Mouse (Mus musculus) embryonic facial prominence, embryonic 14.5 days (tissue): ENCODE results near the gene Il25. TPM values are rescaled to one million over a fixed set of nuclear protein-coding genes. Genes with fewer than 3 reads are reported as not detected.

ENCODE experiments used
- ATAC-seq: fragments of 200-750 bp; cut with Nextera tagmentation; 2 replicates; pipeline ENCODE4 v1.8.0; 2017; ENCODE audit warnings: low read depth, moderate number of reproducible peaks, moderate TSS enrichment
- DNase-seq: peaks from one replicate; pipeline ENCODE4 v3.0.0-alpha.2; 2015; ENCODE audit warnings: low spot score
- H3K27ac ChIP-seq: fragments of 300-500 bp; sonication (generic); replicated peaks from 2 replicates; pipeline ENCODE4 v1.5.1; 2014; ENCODE audit warnings: low read depth, mild to moderate bottlenecking, low read length, moderate library complexity
- H3K27me3 ChIP-seq: fragments of 300-500 bp; sonication (generic); replicated peaks from 2 replicates; pipeline ENCODE4 v1.6.1; 2014; ENCODE audit warnings: low read length; ENCODE audit not compliant: control insufficient read depth, insufficient read depth
- H3K36me3 ChIP-seq: fragments of 300-500 bp; sonication (generic); 2 replicates; pipeline ENCODE4 v1.6.1; 2014; ENCODE audit warnings: low read length, mixed read lengths; ENCODE audit not compliant: control insufficient read depth, insufficient read depth
- H3K4me1 ChIP-seq: fragments of 300-500 bp; sonication (generic); 2 replicates; pipeline ENCODE4 v1.6.1; 2014; ENCODE audit warnings: antibody characterized with exemption, low read length; ENCODE audit not compliant: control insufficient read depth, insufficient read depth
- H3K4me2 ChIP-seq: fragments of 300-500 bp; sonication (generic); 2 replicates; pipeline ENCODE4 v1.6.1; 2014; ENCODE audit warnings: low read depth, mild to moderate bottlenecking, low read length, moderate library complexity, mixed read lengths
- H3K4me3 ChIP-seq: fragments of 300-500 bp; sonication (generic); 2 replicates; pipeline ENCODE4 v1.5.1; 2014; ENCODE audit warnings: low read depth, mild to moderate bottlenecking, low read length
- H3K9ac ChIP-seq: fragments of 300-500 bp; sonication (generic); 2 replicates; pipeline ENCODE4 v1.6.1; 2014; ENCODE audit warnings: low read depth, mild to moderate bottlenecking, low read length, moderate library complexity, mixed read lengths
- H3K9me3 ChIP-seq: fragments of 300-500 bp; sonication (generic); 2 replicates; pipeline ENCODE4 v1.6.1; 2016; ENCODE audit warnings: low read length; ENCODE audit not compliant: control insufficient read depth
- WGBS: fragments of 180-500 bp; shearing (Covaris S2); extraction: QIAGEN DNeasy Blood & Tissue Kit; methylation state at CpG from one replicate; pipeline ENCODE4 v1.1.7; 2014; 5-methylcytosine and 5-hydroxymethylcytosine counted together
- polyA plus RNA-seq: library from polyadenylated mRNA; unstranded; fragments of >200 nt; fragmentation: Nextera tagmentation; extraction: Ambion mirVana; gene quantifications from 2 replicates; pipeline ENCODE4 v1.2.1, GENCODE M21; 2014

The Il25 gene
- polyA plus RNA-seq, 1 experiment from 2014 or later, result 0.49 TPM

GRCm38 (mm10) chr14:54924641-54925348, 7.7 kb upstream of the Il25 start:
- H3K9me3 ChIP-seq, result peaks cover 17% of the 10 kb centered on the region
- peaks cover 34% of the 10 kb centered on the region for H3K36me3 ChIP-seq
- ATAC-seq (peak; percentile 70), DNase-seq (peak; percentile 94)
- H3K9ac ChIP-seq, result peak overlapping the region; percentile 88
- WGBS, result 13% methylated on average over 7 of the region's 7 CpGs
- H3K27me3 ChIP-seq, result no peaks in the 10 kb centered on the region
- peak overlapping the region; percentile 69 for H3K4me2 ChIP-seq
- H3K4me3 ChIP-seq, result peak overlapping the region; percentile 50
- H3K27ac ChIP-seq, result peak overlapping the region; percentile 99
- H3K4me1 ChIP-seq, result peaks cover 23% of the 10 kb centered on the region

GRCm38 (mm10) chr14:54925349-54926342, 6.8 kb upstream of the Il25 start, which contains the start of gene Efs:
Efs (minus strand) TSS chr14:54926126.
- peaks cover 17% of the 10 kb centered on the region for H3K9me3 ChIP-seq
- ATAC-seq (peak; percentile 64), DNase-seq (peak; percentile 88)
- 2% methylated on average over 39 of the region's 57 CpGs for WGBS
- H3K9ac ChIP-seq, result peak within 1 kb of the TSS; percentile 88
- H3K4me1 ChIP-seq, result peaks cover 30% of the 10 kb centered on the region
- H3K36me3 ChIP-seq, result peaks cover 26% of the 10 kb centered on the region
- H3K4me2 ChIP-seq, result peak within 1 kb of the TSS; percentile 69
- H3K27ac ChIP-seq, result peak within 1 kb of the TSS; percentile 99
- peak within 1 kb of the TSS; percentile 50 for H3K4me3 ChIP-seq
- H3K27me3 ChIP-seq, result no peaks in the 10 kb centered on the region

DNA sequence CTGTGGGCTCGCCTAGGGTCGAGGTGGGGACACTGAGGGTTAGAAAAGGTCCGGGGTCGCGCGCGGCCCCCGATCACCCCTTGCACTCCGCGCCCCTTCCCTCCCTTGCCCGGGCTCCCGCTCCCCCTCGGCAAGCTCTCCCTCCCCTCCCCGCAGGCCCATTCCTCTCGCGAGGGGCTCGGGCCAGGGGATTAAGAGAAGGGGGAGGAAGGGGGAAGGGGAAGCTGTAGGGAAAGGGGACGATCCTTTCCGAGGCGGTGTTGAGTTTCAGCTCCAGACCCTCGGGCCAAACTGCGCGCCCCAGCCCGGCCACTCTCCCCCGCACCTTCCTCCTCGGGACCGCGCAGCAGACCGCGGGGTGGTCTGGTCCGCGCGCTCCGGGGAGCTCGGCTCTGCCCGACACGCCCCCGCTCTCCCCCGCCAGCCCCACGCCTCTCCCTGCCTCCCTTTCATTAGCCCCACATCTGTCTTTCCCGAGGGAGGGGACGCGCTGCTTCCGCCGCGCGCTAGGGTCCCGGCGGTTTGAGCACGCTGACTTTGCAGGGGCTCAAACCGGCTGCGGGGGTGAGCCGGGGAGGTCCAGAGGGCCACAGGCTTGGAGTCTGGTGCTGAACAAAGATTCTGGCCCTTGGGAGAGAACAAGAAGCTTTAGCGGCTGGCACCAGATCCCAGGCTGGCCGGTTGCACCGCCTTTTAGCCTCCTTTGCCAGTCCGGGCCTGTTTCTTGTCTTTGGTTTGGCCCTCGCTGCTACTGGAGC, 5.9 kb upstream of the Il25 start:
- under 1% methylated on average over 26 of the region's 58 CpGs for WGBS
- Histone ChIP-seq H3K4me1 (peaks cover 30% of the 10 kb centered on the region), H3K9me3 (peaks cover 8% of the 10 kb centered on the region), H3K4me3 (peak overlapping the region; percentile 50), H3K36me3 (peaks cover 16% of the 10 kb centered on the region), H3K9ac (peak overlapping the region; percentile 88), H3K27ac (peak overlapping the region; percentile 99), H3K27me3 (no peaks in the 10 kb centered on the region), H3K4me2 (peak overlapping the region; percentile 69)
- ATAC-seq, result peak; percentile 75
- DNase-seq, result peak; percentile 94

- H3K36me3 ChIP-seq, result peaks cover 9% of the 10 kb centered on the region
- no peak for DNase-seq
- peak overlapping the region; percentile 88 for H3K9ac ChIP-seq
- 12% methylated on average over 7 of the region's 7 CpGs for WGBS
- peaks cover 30% of the 10 kb centered on the region for H3K4me1 ChIP-seq
- H3K27ac ChIP-seq, result peak overlapping the region; percentile 99
- peak overlapping the region; percentile 69 for H3K4me2 ChIP-seq
- H3K4me3 ChIP-seq, result peak overlapping the region; percentile 50
- no peak for ATAC-seq
- no peaks in the 10 kb centered on the region for H3K27me3 ChIP-seq
- H3K9me3 ChIP-seq, result 0 out of 2 replicates have a peak, but pooled peaks cover under 1% of the 10 kb centered on the region
These were observed 5.2 kb upstream of the Il25 start for GRCm38 (mm10) chr14:54927296-54927695.

GRCm38 (mm10) chr14:54929801-54930200, 2.7 kb upstream of the Il25 start:
- peak; percentile 22 for DNase-seq
- Histone ChIP-seq H3K4me3 (no peak overlapping the region), H3K4me1 (peaks cover 27% of the 10 kb centered on the region), H3K36me3 (no peaks in the 10 kb centered on the region), H3K4me2 (no peak overlapping the region), H3K27me3 (no peaks in the 10 kb centered on the region), H3K27ac (no peak overlapping the region), H3K9ac (no peak overlapping the region), H3K9me3 (no peaks in the 10 kb centered on the region)
- no peak for ATAC-seq
- 52% methylated on average over 5 of the region's 5 CpGs for WGBS

DNA sequence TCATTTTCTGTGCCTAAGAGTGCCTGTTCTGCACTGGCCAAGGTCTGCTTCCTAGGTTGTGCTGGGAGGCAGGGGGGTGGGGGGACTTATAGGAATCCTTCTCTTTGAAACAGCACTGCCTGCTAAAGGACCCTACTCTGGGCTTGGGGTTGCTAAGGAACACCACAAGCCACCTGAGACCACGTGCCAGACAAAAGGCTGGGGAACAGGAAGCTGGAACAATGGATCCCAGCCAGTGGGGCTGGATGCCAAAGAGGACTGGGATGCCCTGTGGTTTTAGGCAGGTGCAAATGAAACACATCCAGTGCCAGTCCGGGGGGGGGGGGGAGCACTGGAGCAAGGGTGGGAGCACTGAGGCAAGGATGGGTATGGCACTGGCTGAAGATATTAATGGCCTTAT, 2.1 kb upstream of the Il25 start:
- no peaks in the 10 kb centered on the region for H3K9me3 ChIP-seq
- no peak overlapping the region for H3K4me2 ChIP-seq
- peaks cover 27% of the 10 kb centered on the region for H3K4me1 ChIP-seq
- no peaks in the 10 kb centered on the region for H3K36me3 ChIP-seq
- H3K4me3 ChIP-seq, result no peak overlapping the region
- ATAC-seq (no peak), DNase-seq (peak; percentile 69)
- no peaks in the 10 kb centered on the region for H3K27me3 ChIP-seq
- WGBS, result 20% methylated on average over 2 of the region's 2 CpGs
- no peak overlapping the region for H3K27ac ChIP-seq
- H3K9ac ChIP-seq, result no peak overlapping the region

- H3K36me3 ChIP-seq, result no peaks in the 10 kb centered on the region
- H3K4me2 ChIP-seq, result peak within 1 kb of the TSS; percentile 25
- H3K4me1 ChIP-seq, result peaks cover 9% of the 10 kb centered on the region
- peak within 1 kb of the TSS; percentile 82 for H3K27ac ChIP-seq
- H3K27me3 ChIP-seq, result no peaks in the 10 kb centered on the region
- H3K4me3 ChIP-seq, result no peak within 1 kb of the TSS
- no peaks in the 10 kb centered on the region for H3K9me3 ChIP-seq
- WGBS, result 11% methylated on average over 8 of the region's 8 CpGs
- peak; percentile 44 for ATAC-seq
- peak within 1 kb of the TSS; percentile 39; the same call in 1 of the 2 replicates for H3K9ac ChIP-seq
- peak; percentile 75 for DNase-seq
These were observed 3.7 kb downstream of the Il25 start, which contains the start of gene Cmtm5 for GRCm38 (mm10) chr14:54935904-54936830. Cmtm5 (plus strand) TSS chr14:54936261.
